Mouse (Mus musculus) right cerebral cortex, postnatal 25 days (tissue): ENCODE data around the gene Prrg2.
"Not testable (repeated sequence)": the region's sequence is repeated elsewhere in the genome, so short reads cannot be mapped to it uniquely, and the experiment has no call there.

Experiments used
- DNase-seq: peaks from one replicate; pipeline ENCODE4 v3.0.0; 2022

Gene Prrg2

GRCm38 (mm10) chr7:45029995-45030394 lies 32.5 kb downstream of the Prrg2 start:
- DNase-seq = no peak

GRCm38 (mm10) chr7:45028351-45028750 lies 34.1 kb downstream of the Prrg2 start:
- no peak for DNase-seq

- no peak for DNase-seq
Observed at GRCm38 (mm10) chr7:45027761-45028160, 34.7 kb downstream of the Prrg2 start.

GRCm38 (mm10) chr7:45026256-45026655 lies 36.2 kb downstream of the Prrg2 start:
- no peak for DNase-seq

- DNase-seq = no peak
Observed at GRCm38 (mm10) chr7:45025601-45026220, 36.8 kb downstream of the Prrg2 start.

GRCm38 (mm10) chr7:45024281-45025248 lies 37.9 kb downstream of the Prrg2 start:
- DNase-seq = no peak

GRCm38 (mm10) chr7:45023711-45024110 lies 38.8 kb downstream of the Prrg2 start:
- DNase-seq = not testable (repeated sequence)

- no peak for DNase-seq
Observed at GRCm38 (mm10) chr7:45020225-45020624, 42.3 kb downstream of the Prrg2 start.

- DNase-seq = no peak
Observed at GRCm38 (mm10) chr7:45019031-45019571, 43.4 kb downstream of the Prrg2 start.

- peak; percentile 83 for DNase-seq
Observed at GRCm38 (mm10) chr7:45017242-45018061, 45.0 kb downstream of the Prrg2 start, which contains the start of gene Rras. TSS of gene Rras (plus strand) at chr7:45017961.

GRCm38 (mm10) chr7:45016761-45017160 lies 45.7 kb downstream of the Prrg2 start:
- no peak for DNase-seq

- DNase-seq = peak; percentile 99
Observed at GRCm38 (mm10) chr7:45015957-45016612, 46.4 kb downstream of the Prrg2 start, which contains the start of gene Scaf1. TSS of gene Scaf1 (minus strand) at chr7:45016363.

GRCm38 (mm10) chr7:45015344-45015956 lies 47.0 kb downstream of the Prrg2 start:
- no peak for DNase-seq

- no peak for DNase-seq
Observed at GRCm38 (mm10) chr7:45014096-45014451, 48.4 kb downstream of the Prrg2 start.

- DNase-seq = no peak
Observed at GRCm38 (mm10) chr7:45013366-45014095, 48.9 kb downstream of the Prrg2 start.

GRCm38 (mm10) chr7:45012824-45013223 lies 49.7 kb downstream of the Prrg2 start:
- no peak for DNase-seq

- DNase-seq = no peak
Observed at GRCm38 (mm10) chr7:45012011-45012410, 50.5 kb downstream of the Prrg2 start.

- DNase-seq = no peak
Observed at GRCm38 (mm10) chr7:45008411-45008810, 54.1 kb downstream of the Prrg2 start.

- DNase-seq = no peak
Observed at GRCm38 (mm10) chr7:45007846-45008245, 54.6 kb downstream of the Prrg2 start.

- no peak for DNase-seq
Observed at GRCm38 (mm10) chr7:45007141-45007540, 55.3 kb downstream of the Prrg2 start.

- no peak for DNase-seq
Observed at GRCm38 (mm10) chr7:45006503-45006902, 56.0 kb downstream of the Prrg2 start.
